Mouse (Mus musculus) heart, adult 2 months (tissue): ENCODE data around the gene Fam32a.

Experiments
- CTCF ChIP-seq: fragments of 200-600 bp; IDR thresholded peaks from 2 replicates; pipeline ENCODE4 v1.8.1; 2022; ENCODE audit warnings: antibody characterized with exemption, mild to moderate bottlenecking, moderate library complexity
- EP300 ChIP-seq: fragments of 200-500 bp; IDR thresholded peaks from 2 replicates; pipeline ENCODE4 v1.6.1; 2011; ENCODE audit warnings: low read depth, low read length, control low read depth; ENCODE audit not compliant: insufficient read depth
- POLR2A ChIP-seq: fragments of 200-500 bp; IDR thresholded peaks from 2 replicates; pipeline ENCODE4 v1.6.1; 2011; ENCODE audit warnings: mild to moderate bottlenecking, low read depth, low read length, control low read depth; ENCODE audit not compliant: insufficient read depth

DNA sequence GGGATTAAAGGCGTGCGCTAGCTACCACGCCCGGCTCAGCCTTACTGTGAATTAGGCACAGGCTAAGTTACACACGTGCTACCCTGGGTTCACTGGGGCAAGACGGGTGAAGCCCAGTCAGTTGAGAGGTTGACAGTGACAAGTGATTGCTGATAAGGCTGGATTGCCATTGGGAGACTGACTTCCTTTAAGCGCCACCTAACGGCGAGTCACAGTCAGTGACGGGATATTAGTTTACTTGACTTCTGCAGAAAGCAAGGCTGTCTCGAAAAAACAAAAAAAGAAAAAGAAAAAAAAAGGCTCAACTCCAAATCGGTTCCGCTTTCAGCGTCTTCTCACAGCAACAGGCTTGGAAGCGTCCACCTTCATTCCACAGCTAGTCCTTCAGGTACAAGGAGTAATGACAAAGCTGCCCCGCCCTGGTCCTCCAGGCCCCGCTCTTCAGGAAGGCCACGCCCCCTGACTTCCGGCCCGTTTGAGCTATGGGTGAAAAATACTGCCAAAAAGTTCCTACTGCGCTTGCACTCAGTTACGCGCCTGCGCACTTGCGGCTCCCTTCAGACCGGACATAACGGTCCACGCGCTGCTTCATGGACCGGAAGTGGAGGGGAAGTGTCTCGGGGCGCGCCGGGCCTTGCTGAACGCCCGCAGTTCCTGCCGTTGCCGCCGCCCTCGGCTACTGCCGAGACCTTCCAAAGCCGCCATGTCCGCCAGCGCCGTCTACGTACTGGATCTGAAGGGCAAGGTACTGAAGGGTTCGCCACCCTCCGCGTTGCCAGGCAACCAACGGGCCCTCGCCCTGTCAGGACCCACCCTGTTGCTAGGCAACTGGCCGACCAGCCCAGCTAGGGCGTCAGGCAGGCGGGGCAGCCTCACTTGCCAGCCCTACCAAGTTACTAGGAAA lies 20.2 kb downstream of the Fam32a start, which contains the start of gene Ap1m1:
- TF ChIP-seq CTCF (peak; percentile 85), POLR2A (peak; percentile 84), EP300 (peak; percentile 80)
